Mouse (Mus musculus) intestine, embryonic 15.5 days (tissue): Measurements from ENCODE around the gene Kbtbd7. TPM values are rescaled to one million over a fixed set of nuclear protein-coding genes. Genes with fewer than 3 reads are reported as not detected.
A peak's percentile ranks its signal among the peaks of the same experiment; 100 is the strongest.

ENCODE experiments used
- ATAC-seq: fragments of 200-750 bp; cut with Nextera tagmentation; 2 replicates; pipeline ENCODE4 v1.8.0; 2017; ENCODE audit warnings: moderate TSS enrichment, moderate library complexity
- H3K27ac ChIP-seq: fragments of 300-500 bp; sonication (generic); 2 replicates; pipeline ENCODE4 v1.5.1; 2015; ENCODE audit warnings: mild to moderate bottlenecking, inconsistent platforms
- H3K27me3 ChIP-seq: fragments of 300-500 bp; sonication (generic); replicated peaks from 2 replicates; pipeline ENCODE4 v1.6.1; 2015; ENCODE audit warnings: inconsistent platforms
- H3K36me3 ChIP-seq: fragments of 300-500 bp; sonication (generic); 2 replicates; pipeline ENCODE4 v1.6.1; 2015; ENCODE audit warnings: inconsistent platforms
- H3K4me1 ChIP-seq: fragments of 300-500 bp; sonication (generic); replicated peaks from 2 replicates; pipeline ENCODE4 v1.6.1; 2015; ENCODE audit warnings: inconsistent platforms
- H3K4me2 ChIP-seq: fragments of 300-500 bp; sonication (generic); replicated peaks from 2 replicates; pipeline ENCODE4 v1.6.1; 2015; ENCODE audit warnings: mild to moderate bottlenecking, inconsistent platforms
- H3K4me3 ChIP-seq: fragments of 300-500 bp; sonication (generic); replicated peaks from 2 replicates; pipeline ENCODE4 v1.5.1; 2015; ENCODE audit warnings: inconsistent platforms
- H3K9ac ChIP-seq: fragments of 300-500 bp; sonication (generic); 2 replicates; pipeline ENCODE4 v1.6.1; 2015; ENCODE audit warnings: inconsistent platforms
- H3K9me3 ChIP-seq: fragments of 300-500 bp; sonication (generic); 2 replicates; pipeline ENCODE4 v1.6.1; 2016; ENCODE audit warnings: inconsistent platforms
- WGBS: fragments of 180-500 bp; shearing (Covaris S2); methylation state at CpG from one replicate; pipeline ENCODE4 v1.1.7; 2015; 5-methylcytosine and 5-hydroxymethylcytosine counted together
- polyA plus RNA-seq: library from polyadenylated mRNA; unstranded; fragments of >200 nt; fragmentation: Nextera tagmentation; extraction: Ambion mirVana; gene quantifications from 2 replicates; pipeline ENCODE4 v1.2.1, GENCODE M21; 2015

Gene Kbtbd7
- polyA plus RNA-seq = 7.9 and 8.7 TPM in 2 replicates

DNA sequence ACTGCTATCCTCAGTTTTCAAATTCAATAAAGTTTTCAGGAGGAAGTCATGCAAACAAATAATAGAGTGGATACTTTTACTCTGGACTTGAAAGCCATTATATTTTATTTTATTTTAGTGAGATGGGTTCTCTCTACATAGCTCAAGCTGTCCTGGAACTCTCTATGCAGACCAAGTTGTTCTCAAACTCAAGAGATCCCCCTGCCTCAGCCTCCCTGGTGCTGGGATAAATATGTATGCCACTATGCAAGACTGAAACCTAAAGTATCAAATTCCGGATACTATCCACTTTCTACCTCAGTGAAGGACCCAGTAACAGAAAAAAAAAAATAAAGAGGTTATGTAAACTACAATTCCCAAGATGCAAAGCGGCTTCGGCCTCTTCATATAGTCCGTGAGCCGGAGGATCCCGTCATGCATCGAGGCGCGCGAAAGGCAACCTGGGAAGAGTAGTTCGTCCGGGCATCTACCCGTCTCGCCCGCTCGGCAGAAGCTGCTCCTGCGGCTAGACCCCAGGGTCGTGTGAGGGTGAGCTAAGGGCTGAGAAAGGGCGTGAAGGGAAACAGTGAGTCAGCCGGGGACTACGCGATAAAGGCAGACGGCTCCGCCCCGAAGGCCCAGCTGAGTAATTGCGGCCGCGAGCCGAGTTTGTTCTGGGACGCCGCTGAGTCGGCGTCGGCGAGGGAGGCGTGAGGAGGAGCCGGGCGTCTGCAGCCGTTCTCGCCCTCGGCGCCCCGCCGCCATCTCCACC, at the start of gene Kbtbd7:
Gene Kbtbd7, plus strand, starts transcription at position 533 of the 751 bp plus-strand sequence.
- H3K4me3 ChIP-seq = peak within 1 kb of the TSS; percentile 51
- peak; percentile 99 for ATAC-seq
- H3K36me3 ChIP-seq = peaks cover 8% of the 10 kb centered on the region; the same call in 1 of the 2 replicates
- H3K9ac ChIP-seq = peak within 1 kb of the TSS; percentile 49
- no peaks in the 10 kb centered on the region for H3K4me1 ChIP-seq
- WGBS = under 1% methylated on average over 44 of the region's 44 CpGs
- H3K27ac ChIP-seq = peak within 1 kb of the TSS; percentile 73
- no peaks in the 10 kb centered on the region for H3K9me3 ChIP-seq
- H3K27me3 ChIP-seq = no peaks in the 10 kb centered on the region
- H3K4me2 ChIP-seq = peak within 1 kb of the TSS; percentile 54

GRCm38 (mm10) chr14:79377041-79377440, 49.3 kb upstream of the Kbtbd7 start:
- Histone ChIP-seq H3K9me3 (no peaks in the 10 kb centered on the region), H3K4me1 (no peaks in the 10 kb centered on the region), H3K9ac (no peak overlapping the region), H3K27me3 (no peaks in the 10 kb centered on the region), H3K4me2 (no peak overlapping the region), H3K4me3 (no peak overlapping the region), H3K36me3 (peaks cover 3% of the 10 kb centered on the region; the same call in 1 of the 2 replicates), H3K27ac (no peak overlapping the region)
- ATAC-seq = no peak

DNA sequence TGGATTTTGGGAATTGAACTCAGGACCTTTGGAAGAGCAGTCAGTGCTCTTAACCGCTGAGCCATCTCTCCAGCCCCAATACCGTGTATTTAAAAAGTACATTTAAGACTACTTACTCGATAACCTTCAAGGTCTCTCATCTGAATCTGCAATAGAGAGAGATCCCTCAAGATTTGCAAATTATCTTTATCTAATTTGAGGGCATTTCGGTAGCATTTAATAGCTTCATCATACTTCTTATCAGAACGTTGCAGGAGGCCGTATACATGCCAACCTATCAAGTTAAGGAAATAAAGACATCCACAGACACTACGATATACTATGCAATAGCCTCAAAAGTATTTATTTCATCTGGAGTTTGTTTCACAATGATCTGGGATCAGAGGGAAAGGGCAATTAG, 43.2 kb upstream of the Kbtbd7 start:
- no peaks in the 10 kb centered on the region for H3K9me3 ChIP-seq
- no peak overlapping the region for H3K4me3 ChIP-seq
- H3K27me3 ChIP-seq = no peaks in the 10 kb centered on the region
- 92% methylated on average over 7 of the region's 7 CpGs for WGBS
- H3K4me2 ChIP-seq = no peak overlapping the region
- ATAC-seq = no peak
- H3K27ac ChIP-seq = no peak overlapping the region
- no peaks in the 10 kb centered on the region for H3K4me1 ChIP-seq
- peaks cover 3% of the 10 kb centered on the region; the same call in 1 of the 2 replicates for H3K36me3 ChIP-seq
- no peak overlapping the region for H3K9ac ChIP-seq

DNA sequence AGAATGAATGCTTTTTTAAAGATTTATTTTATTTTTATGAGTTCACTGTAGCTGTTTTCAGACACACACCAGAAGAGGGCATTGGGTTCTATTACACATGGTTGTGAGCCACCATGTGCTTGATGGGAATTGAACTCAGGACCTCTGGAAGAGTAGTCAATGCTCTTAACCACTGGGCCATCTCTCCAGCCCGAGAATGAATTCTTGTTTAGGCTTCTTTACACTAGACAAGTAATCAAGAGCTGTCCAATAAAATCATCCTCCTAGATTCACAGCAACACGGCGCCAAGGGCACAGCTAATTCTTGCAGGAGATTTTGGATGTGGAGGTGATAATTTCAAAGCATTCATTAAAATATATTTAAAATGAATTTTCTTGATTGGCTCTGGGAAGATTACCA, 38.0 kb upstream of the Kbtbd7 start:
- H3K4me3 ChIP-seq = no peak overlapping the region
- H3K36me3 ChIP-seq = no peaks in the 10 kb centered on the region
- H3K27me3 ChIP-seq = no peaks in the 10 kb centered on the region
- no peaks in the 10 kb centered on the region for H3K4me1 ChIP-seq
- H3K9ac ChIP-seq = no peak overlapping the region
- WGBS = 89% methylated on average over 3 of the region's 3 CpGs
- H3K9me3 ChIP-seq = no peaks in the 10 kb centered on the region
- no peak for ATAC-seq
- no peak overlapping the region for H3K4me2 ChIP-seq
- no peak overlapping the region for H3K27ac ChIP-seq

DNA sequence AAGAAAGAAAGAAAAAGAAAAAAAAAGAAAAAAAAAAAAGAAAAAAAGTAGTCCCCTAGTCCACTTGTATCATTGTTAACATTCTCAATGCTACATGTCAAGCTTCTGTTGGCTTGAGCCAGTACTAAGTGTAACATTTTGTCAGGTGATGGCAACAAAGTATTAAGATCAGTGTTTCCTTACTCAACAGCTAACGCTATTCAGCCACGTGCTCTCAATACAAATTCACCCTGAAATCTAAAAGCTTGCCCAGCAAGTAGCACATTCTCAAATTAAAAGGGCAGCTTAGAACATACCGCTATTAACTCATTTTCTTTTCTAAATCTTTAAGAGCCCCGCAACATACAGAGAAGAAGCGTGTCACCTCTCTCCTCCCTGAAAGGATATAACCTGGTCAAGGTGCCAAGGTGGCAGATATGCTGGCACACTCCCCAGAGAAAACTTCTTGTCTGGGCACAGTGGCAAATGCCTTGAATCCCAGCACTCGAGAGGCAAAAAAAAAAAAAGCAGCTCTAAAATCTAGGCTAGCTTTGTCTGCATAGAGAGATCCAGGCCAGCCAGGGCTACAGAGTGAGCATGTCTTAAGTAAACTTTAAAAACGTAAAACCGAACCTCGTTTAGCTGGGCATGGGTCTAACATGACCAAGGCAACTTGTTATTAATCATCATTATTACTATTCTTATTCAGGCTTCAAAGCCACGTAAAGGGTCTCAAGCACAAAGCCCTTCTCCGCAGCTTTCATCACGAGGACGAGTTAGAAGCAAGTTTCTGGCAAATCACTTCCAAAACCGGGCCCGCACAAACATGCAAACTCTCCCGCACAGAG, 36.7 kb upstream of the Kbtbd7 start:
- WGBS = 1% methylated on average over 16 of the region's 16 CpGs

DNA sequence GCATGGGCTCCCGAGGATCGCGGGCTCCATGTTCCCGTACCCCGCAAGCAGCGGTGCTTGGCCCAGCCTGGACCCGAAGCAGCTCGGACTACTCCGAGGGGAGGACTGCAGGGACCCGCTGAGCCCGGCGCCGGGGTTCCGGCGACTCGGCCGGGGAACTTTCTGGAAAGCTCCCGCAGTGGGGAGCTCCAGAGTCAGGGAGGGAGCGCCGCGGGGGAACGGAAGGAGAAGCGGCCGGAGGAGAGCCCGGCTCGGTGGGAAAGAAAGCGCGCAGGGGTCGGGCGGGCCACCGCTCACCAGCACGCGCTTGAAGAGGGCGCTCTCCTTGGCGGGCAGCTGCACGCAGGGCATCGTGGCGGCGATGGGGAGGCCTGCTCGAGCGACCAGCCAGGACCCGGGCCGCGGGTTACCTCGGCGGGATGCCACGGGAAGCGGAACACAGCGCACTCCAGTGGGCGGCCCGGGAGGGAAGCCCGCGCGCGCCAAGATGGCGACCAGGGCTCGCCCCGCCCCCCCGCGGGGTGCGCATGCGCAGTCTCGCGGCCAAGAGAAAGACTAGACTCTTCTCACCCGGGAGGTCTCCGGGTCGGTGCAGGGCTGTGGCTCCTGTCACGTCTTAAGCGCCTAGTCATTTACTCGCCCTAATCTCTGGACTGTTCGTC, 35.9 kb upstream of the Kbtbd7 start, which contains the start of gene Naa16:
Gene Naa16, minus strand, starts transcription at position 514 of the 662 bp plus-strand sequence.
- H3K27me3 ChIP-seq = no peaks in the 10 kb centered on the region
- under 1% methylated on average over 70 of the region's 71 CpGs for WGBS
- H3K36me3 ChIP-seq = no peaks in the 10 kb centered on the region
- peak within 1 kb of the TSS; percentile 100 for H3K27ac ChIP-seq
- H3K9ac ChIP-seq = peak within 1 kb of the TSS; percentile 97
- H3K9me3 ChIP-seq = no peaks in the 10 kb centered on the region
- peak within 1 kb of the TSS; percentile 82 for H3K4me2 ChIP-seq
- peak within 1 kb of the TSS; percentile 93 for H3K4me3 ChIP-seq
- no peaks in the 10 kb centered on the region for H3K4me1 ChIP-seq
- ATAC-seq = peak; percentile 95

More for the DNA sequence above, 36.7 kb upstream of the Kbtbd7 start:
- Histone ChIP-seq H3K27me3 (no peaks in the 10 kb centered on the region), H3K36me3 (no peaks in the 10 kb centered on the region), H3K4me1 (no peaks in the 10 kb centered on the region), H3K9ac (peak overlapping the region; percentile 97), H3K27ac (peak overlapping the region; percentile 100), H3K4me2 (peak overlapping the region; percentile 82), H3K9me3 (no peaks in the 10 kb centered on the region), H3K4me3 (peak overlapping the region; percentile 93)
- peak; percentile 21 for ATAC-seq

DNA sequence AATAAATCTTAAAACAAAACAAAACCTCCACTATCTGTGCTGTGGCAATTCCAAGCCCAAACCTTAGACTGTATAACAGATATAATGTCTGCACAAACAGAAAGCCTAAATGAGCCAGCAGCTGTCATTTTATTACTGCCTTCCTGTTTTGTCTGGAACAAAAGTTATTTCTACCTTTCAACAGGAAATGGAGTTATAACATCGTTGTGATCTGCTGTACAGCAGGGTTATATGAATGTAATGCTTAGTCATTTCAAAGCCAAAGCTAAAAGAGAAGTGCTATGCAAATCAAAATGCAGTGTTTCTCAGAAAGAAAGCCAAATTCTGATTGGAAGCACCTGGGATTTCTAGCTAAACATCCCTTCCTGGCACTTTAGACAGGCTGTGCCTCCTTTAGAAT, 33.0 kb upstream of the Kbtbd7 start:
- H3K4me1 ChIP-seq = no peaks in the 10 kb centered on the region
- no peak overlapping the region for H3K9ac ChIP-seq
- no peak overlapping the region for H3K27ac ChIP-seq
- no peaks in the 10 kb centered on the region for H3K36me3 ChIP-seq
- WGBS = 43% methylated on average over 1 of the region's 1 CpGs
- H3K4me2 ChIP-seq = no peak overlapping the region
- no peak overlapping the region for H3K4me3 ChIP-seq
- no peaks in the 10 kb centered on the region for H3K27me3 ChIP-seq
- H3K9me3 ChIP-seq = no peaks in the 10 kb centered on the region
- ATAC-seq = no peak

DNA sequence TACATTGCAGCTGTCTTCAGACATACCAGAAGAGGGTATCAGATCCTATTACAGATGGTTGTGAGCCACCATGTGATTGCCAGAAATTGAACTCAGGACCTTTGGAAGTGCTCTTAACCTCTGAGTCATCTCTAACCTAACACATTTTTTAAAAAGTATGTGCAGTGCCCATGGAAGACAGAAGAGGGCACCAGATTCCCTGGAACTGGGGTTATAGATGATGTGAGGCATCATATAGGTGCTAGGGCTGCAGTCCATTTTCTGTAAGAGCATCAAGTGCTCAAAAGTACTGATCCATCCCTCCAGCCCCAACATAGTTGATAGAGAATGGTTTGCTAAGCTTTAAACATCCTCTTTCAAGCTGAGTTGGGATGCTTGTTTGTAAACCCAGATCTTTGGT, 31.7 kb upstream of the Kbtbd7 start:
- Histone ChIP-seq H3K4me2 (no peak overlapping the region), H3K9ac (no peak overlapping the region), H3K4me1 (no peaks in the 10 kb centered on the region), H3K27me3 (no peaks in the 10 kb centered on the region), H3K36me3 (no peaks in the 10 kb centered on the region), H3K9me3 (no peaks in the 10 kb centered on the region), H3K27ac (no peak overlapping the region), H3K4me3 (no peak overlapping the region)
- ATAC-seq = no peak

DNA sequence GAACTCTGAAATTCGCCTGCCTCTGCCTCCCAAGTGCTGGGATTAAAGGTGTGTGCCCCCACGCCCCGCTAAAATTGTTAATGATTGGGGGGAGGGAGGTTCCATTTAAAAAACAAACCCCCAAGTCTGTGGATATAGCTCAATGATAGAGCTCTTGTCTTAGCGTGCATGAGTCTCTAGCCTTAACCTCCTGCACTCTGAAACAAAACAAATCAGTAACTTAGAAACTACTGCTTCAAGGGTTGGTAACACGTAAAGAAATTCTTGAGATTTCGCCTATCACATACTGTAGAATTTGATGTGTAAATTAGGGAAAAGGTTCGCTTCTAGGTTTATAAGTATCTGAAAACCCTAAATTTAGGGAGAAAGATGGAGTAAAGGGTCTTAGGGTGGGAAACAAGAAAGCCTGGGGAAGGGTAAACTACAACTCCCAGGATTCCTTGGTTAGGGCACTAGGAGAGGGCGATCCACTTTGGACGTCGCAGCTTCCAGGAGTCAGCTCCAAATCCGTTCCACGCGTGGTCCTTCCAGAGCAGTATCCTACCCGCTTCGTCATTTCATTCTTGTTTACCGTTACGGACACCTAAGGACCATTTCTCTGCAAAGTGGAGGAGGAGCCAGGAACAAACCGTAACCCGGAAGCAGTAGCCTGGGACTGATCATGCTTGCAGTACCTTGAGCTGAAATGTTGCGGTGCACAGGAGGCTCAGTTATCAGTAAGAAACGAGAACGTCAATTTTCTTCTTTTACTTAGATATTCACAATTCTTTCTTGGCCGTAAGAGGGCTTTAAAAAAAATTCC, 28.8 kb upstream of the Kbtbd7 start, which contains the start of gene Mtrf1:
Gene Mtrf1, plus strand, starts transcription at position 452 of the 802 bp plus-strand sequence.
- Histone ChIP-seq H3K27me3 (no peaks in the 10 kb centered on the region), H3K4me1 (no peaks in the 10 kb centered on the region), H3K9ac (peak within 1 kb of the TSS; percentile 46), H3K9me3 (no peaks in the 10 kb centered on the region), H3K4me3 (peak within 1 kb of the TSS; percentile 63), H3K27ac (peak within 1 kb of the TSS; percentile 81), H3K4me2 (peak within 1 kb of the TSS; percentile 52), H3K36me3 (no peaks in the 10 kb centered on the region; the same call in 1 of the 2 replicates)
- peak; percentile 93 for ATAC-seq
- 18% methylated on average over 23 of the region's 23 CpGs for WGBS

DNA sequence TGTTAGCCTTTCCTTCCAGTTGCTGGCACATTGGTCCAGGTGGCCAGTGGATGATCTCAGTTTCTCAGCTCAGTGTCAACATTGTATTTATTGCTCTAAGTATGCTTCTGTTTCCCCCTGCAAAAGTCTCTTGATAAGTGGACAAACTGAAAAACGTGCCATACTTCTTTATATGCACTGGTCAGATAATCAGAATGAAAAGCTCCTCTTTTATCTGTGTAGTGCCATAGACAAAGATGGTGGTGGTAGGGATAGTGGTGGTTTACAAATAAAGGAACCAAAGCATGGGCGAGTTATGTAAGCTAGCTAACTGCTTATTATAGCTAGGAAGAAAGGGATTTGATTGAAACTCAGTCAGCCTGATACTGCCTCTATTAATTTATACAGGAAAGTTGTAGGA, 18.7 kb upstream of the Kbtbd7 start:
- 65% methylated on average over 2 of the region's 2 CpGs for WGBS
- H3K36me3 ChIP-seq = no peaks in the 10 kb centered on the region
- H3K27ac ChIP-seq = no peak overlapping the region
- H3K4me2 ChIP-seq = no peak overlapping the region
- no peaks in the 10 kb centered on the region for H3K27me3 ChIP-seq
- H3K9me3 ChIP-seq = no peaks in the 10 kb centered on the region
- H3K9ac ChIP-seq = no peak overlapping the region
- no peaks in the 10 kb centered on the region for H3K4me1 ChIP-seq
- no peak for ATAC-seq
- no peak overlapping the region for H3K4me3 ChIP-seq

- Histone ChIP-seq H3K27ac (no peak overlapping the region), H3K4me3 (no peak overlapping the region), H3K4me1 (no peaks in the 10 kb centered on the region), H3K4me2 (no peak overlapping the region), H3K27me3 (no peaks in the 10 kb centered on the region), H3K9me3 (no peaks in the 10 kb centered on the region), H3K36me3 (peaks cover 5% of the 10 kb centered on the region; the same call in 1 of the 2 replicates), H3K9ac (no peak overlapping the region)
- ATAC-seq = no peak
- 84% methylated on average over 6 of the region's 6 CpGs for WGBS
Measured at GRCm38 (mm10) chr14:79409278-79409830, 17.0 kb upstream of the Kbtbd7 start.
